Mouse (Mus musculus): ENCODE data around the gene Mbtps2.

DNA sequence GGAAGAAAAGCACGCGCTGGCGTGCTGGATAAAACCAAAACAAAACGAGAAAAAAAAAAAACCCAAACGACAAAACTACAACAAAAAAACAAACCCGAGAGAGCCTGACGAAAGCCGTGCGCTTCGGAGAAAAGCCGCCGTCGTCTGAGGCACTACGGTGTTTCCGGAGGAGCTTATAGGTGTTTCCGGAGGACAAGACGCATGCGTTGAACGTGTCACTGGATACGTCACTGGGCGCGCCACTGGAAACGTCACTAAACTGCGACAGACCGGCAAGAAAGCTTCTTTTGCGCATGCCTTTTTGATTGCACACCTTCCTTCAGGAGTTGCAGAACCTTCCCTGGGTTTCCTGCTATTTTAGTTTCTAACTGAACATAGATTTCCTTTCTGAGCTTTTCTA lies 29.7 kb downstream of the Mbtps2 start, which contains the start of gene Yy2:
- TF ChIP-seq EP300 (IDR thresholded peaks at IDR 0.05; ENCODE audit: low read depth) (no peak), CTCF (IDR thresholded peaks at IDR 0.05; ENCODE audit: low read depth) (no peak)

All from liver, postnatal 0 days (tissue).